Comparison of ENCODE assay signal across 24 mouse cellular contexts in genomic region chr9:57141417-57142353, GRCm38 (mm10).
"Had no signal": no experiment of that assay in that cellular context is flagged by ENCODE, and none has a peak within 500 bp of the region (broad histone marks: within the 10 kb centered on the region; RNA-seq: fewer than 3 reads in every experiment).

No protein-coding gene starts in this region.

- H3K27ac ChIP-seq: heart, adult 2 months; hindbrain, embryonic 10.5 days; hindbrain, embryonic 12.5 days; hindbrain, embryonic 14.5 days; intestine, embryonic 15.5 days; layer of hippocampus, adult 2 months; limb, embryonic 10.5 days; limb, embryonic 12.5 days; liver, embryonic 13.5 days; liver, embryonic 15.5 days had no signal

- H3K9me3 ChIP-seq: heart, embryonic 12.5 days; hindbrain, embryonic 10.5 days; hindbrain, embryonic 12.5 days; intestine, embryonic 15.5 days; limb, embryonic 10.5 days; limb, embryonic 12.5 days; liver, embryonic 13.5 days; liver, embryonic 15.5 days had no signal

- H3K4me1 ChIP-seq: heart, embryonic 12.5 days; intestine, embryonic 15.5 days; liver, embryonic 13.5 days; liver, embryonic 15.5 days had no signal

- H3K27me3 ChIP-seq: heart, embryonic 12.5 days; hindbrain, embryonic 12.5 days; intestine, embryonic 15.5 days; limb, embryonic 12.5 days; liver, embryonic 13.5 days; liver, embryonic 15.5 days had no signal

- H3K4me3 ChIP-seq: heart, adult 2 months; heart, embryonic 12.5 days; hindbrain, embryonic 10.5 days; hindbrain, embryonic 12.5 days; intestine, embryonic 15.5 days; layer of hippocampus, adult 2 months; limb, embryonic 10.5 days; limb, embryonic 12.5 days; liver, embryonic 13.5 days; liver, embryonic 15.5 days had no signal

- DNase-seq: gastrocnemius, postnatal 14 days; gastrocnemius, postnatal 36 days; heart, adult 2 months; heart, postnatal 14 days; heart, postnatal 4 days; kidney, adult 18-20 months; kidney, adult 8-10 months; kidney, postnatal 10 days; kidney, postnatal 25 days; kidney, postnatal 4 days; liver; liver, embryonic 13.5 days had no signal

- ATAC-seq: hindbrain, embryonic 16.5 days; inflammation-experienced regulatory T-cells, adult 6 months; intestine, embryonic 15.5 days; intestine, postnatal 0 days had no signal
